Mouse (Mus musculus): Measurements from ENCODE around the gene C1rb. TPM values are rescaled to one million over a fixed set of nuclear protein-coding genes. Genes with fewer than 3 reads are reported as not detected.
"Not testable (repeated sequence)": the region's sequence is repeated elsewhere in the genome, so short reads cannot be mapped to it uniquely, and the experiment has no call there.

Gene C1rb
- 2.7 and 4.7 TPM in 2 replicates for total RNA-seq (2021)
- long read RNA-seq = 0 reads

GRCm38 (mm10) chr6:124570026-124570425, at the start of gene C1rb:
Gene C1rb (plus strand): TSS chr6:124570294.
- peak; percentile 69 for DNase-seq

DNA sequence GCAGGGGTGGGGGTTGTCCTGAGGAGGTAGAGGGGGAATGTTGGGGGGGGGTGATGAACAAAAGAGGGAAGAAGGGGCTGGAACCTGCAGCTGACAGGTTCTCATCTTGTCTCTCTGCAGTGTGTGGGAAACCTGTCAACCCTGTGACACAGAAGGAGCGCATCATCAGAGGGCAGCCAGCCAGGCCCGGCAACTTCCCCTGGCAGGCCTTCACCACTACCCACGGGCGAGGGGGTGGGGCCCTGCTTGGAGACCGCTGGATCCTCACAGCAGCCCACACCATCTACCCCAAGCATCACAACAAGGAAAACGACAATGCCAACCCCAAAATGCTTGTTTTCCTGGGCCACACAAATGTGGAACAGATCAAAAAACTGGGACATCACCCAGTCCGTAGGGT, 48.0 kb upstream of the C1rb start:
- peak; percentile 55 for DNase-seq

GRCm38 (mm10) chr6:124527881-124528280, 42.2 kb upstream of the C1rb start:
- no peak for DNase-seq

DNA sequence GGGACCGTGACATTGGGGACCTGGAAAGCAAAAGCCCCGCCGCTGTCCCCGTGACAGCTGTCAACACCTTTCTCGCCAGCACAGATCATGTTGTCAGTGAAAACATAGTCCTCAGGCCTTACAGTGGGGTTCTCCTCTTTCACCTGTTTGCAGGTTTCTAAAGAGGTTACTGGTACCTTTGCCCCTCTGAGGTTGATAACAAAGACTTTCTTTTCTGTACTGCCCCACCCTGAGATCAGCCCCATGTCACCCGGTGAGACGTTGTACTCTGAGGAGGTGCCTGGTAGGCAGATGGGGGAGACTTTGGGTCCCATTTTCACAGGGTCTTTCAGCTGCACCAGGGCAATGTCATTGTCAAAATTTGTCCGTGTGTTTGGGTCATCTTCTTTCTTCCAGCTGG, 39.0 kb upstream of the C1rb start:
- DNase-seq = no peak

GRCm38 (mm10) chr6:124536125-124536829, 33.8 kb upstream of the C1rb start:
- not testable (repeated sequence) for DNase-seq

GRCm38 (mm10) chr6:124541176-124541575, 28.9 kb upstream of the C1rb start:
- not testable (repeated sequence) for DNase-seq

GRCm38 (mm10) chr6:124542284-124542683, 27.8 kb upstream of the C1rb start, which contains the start of gene C1s1:
Gene C1s1 (minus strand): TSS chr6:124542359.
- peak; percentile 28 for DNase-seq

- DNase-seq = peak; percentile 28
These were observed 25.6 kb upstream of the C1rb start for GRCm38 (mm10) chr6:124544466-124544865.

DNA sequence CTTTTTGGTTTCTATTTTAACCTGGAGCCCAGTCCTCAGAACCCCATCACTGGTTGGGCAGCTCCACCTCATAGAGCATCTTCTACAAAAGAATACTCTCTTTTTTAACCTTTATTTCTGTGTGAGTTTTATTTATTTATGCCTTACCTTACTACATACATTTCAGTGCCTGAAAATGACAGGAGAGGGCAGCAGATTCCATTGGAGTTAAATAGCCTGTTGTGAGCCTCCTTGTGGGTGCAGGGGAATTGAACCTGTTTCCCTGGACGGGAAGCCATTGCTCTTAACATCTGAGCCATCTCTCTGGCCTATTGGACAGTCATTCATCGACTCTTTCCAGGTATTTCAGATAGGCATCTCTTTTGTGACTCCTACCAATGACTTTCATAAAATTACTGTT, 24.7 kb upstream of the C1rb start:
- no peak for DNase-seq

DNA sequence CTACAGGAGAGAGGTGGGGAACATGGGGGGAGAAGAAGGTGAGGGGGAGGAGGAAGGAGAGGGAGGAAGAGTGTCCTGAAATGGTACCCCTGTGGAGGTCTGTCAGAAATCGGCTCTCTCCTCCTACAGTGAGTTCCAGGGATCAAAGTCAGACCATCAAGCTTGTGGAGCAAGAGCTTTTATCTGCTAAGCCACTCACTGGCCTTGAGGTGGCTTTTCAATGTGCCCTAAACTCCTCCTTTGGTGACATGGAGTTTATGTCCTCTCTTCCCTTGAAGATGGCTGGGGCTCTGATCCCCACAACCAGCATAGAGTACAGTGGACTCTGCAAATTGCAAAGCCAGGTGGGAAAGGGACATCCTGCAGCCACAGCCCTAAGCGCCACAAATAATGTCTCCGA, 22.1 kb upstream of the C1rb start:
- DNase-seq = not testable (repeated sequence)

GRCm38 (mm10) chr6:124549023-124549550, 21.0 kb upstream of the C1rb start:
- no peak for DNase-seq

GRCm38 (mm10) chr6:124552766-124553165, 17.3 kb upstream of the C1rb start:
- DNase-seq = no peak

DNA sequence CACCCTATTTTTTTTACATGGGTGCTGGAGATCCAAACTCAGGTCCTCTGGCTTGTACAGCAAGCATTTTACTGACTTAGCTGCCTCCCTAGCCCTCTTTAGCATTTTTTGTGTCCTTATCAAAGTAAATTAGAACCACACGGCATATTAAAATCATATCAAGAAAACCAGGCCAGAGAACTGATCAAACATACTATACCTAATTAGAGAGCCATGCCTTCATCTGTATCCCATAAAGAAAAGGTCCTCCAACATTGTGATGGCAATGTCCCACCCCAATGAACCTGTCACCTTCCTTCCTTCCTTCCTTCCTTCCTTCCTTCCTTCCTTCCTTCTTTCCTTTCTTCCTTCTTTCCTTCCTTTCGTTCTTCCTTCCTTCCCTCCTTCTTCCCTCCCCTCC, 14.1 kb upstream of the C1rb start:
- not testable (repeated sequence) for DNase-seq

GRCm38 (mm10) chr6:124561156-124561555, 8.9 kb upstream of the C1rb start:
- not testable (repeated sequence) for DNase-seq

DNA sequence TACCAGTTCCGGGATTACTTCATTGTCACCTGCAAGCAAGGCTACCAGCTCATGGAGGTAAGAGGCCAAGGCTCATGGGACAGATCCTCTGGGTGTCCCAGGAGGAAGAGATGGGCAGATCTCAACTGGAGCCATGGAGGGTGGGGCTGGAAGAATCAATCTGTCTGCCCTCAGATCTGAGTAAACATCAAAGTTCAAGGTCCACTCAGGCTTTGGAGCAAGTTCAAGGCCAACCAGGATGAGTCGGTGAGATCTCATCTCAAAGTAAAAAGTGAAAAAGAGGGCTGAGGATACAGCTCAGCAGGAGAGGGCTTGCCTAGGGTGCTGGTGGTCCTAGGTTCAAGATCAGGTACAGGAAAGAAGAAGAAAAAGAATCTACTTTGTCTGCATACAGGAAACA, 8.5 kb upstream of the C1rb start:
- not testable (repeated sequence) for DNase-seq

DNA sequence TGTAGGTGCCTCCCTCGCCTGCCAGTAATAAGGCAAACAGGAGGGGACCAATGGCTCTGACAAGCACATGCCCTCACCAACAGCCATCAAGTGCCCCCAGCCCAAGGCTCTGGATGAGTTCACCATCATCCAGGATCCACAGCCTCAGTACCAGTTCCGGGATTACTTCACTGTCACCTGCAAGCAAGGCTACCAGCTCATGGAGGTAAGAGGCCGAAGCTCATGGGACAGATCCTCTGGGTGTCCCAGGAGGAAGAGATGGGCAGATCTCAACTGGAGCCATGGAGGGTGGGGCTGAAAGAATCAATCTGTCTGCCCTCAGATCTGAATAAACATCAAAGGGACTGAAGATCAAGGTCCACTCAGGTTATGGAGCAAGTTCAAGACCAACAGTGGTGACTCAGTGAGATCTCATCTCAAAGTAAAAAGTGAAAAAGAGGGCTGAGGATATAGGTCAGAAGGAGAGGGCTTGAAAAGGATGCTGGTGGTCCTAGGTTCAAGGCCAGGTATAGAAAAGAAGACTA, 5.1 kb downstream of the C1rb start:
- not testable (repeated sequence) for DNase-seq

DNA sequence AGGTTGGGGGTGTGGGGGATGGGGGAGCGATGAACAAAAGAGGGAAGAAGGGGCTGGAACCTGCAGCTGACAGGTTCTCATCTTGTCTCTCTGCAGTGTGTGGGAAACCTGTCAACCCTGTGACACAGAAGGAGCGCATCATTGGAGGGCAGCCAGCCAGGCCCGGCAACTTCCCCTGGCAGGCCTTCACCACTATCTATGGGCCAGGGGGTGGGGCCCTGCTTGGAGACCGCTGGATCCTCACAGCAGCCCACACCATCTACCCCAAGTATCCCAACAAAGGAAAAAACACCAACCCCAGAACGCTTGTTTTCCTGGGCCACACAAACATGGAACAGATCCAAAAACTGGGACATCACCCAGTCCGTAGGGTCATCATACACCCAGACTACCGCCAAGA, 10.1 kb downstream of the C1rb start:
- DNase-seq = peak; percentile 76

DNA sequence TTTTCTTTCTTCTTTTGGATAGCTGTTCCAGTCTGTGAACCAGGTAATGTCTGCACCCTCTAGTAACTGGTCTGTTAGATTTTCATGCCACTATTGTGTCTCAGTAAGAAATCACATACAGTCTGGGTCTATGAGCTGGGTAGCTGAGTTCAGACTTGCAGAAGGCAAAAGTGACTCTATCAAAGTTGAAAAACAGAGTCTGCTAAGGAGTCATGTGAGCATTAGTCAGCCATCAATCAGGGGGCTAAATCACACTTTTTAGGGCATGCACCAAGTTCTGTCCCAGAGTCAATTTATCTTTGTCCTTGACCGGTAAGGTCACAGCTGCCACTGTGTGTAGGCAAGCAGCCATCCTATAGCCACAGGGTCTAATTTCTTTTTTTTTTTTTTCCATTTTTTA, 12.1 kb downstream of the C1rb start:
- DNase-seq = no peak

DNA sequence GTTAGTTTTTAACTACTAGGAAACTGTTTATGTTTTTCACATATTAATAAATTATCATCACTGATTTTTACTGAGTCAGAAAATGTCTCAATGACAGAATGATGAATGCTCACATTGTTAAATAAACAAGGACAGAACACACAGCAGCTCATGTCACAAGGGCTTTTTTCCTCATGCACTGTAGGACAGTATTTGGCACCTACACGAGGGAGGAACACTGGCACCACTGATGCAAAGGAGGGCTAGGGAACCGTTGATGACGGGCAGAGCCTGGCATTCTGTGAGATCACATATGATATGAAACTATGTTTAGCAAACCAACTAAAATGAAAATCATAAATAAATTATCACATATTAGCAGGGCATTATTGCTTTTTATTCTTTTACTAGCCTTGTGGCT, 14.8 kb downstream of the C1rb start:
- no peak for DNase-seq

DNA sequence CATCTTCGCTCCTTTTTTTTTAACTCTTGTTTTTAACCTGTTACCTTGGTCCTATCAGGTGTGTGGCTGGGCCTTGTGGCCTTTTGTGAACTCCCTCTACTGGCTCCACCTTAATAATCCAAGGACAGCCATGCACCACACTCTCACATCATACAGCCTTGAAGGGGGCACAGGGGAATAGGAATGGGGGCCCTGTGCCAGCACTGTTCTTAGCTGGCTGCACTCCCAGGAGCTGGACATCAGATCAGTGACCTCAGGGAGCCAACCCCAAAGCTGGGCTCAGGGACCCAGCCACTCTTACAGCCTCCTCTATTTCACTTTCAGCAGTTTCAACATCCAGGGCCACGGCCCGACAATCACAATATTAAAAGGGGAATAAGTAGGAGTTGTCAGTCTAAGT, 15.7 kb downstream of the C1rb start:
- DNase-seq = peak; percentile 83

GRCm38 (mm10) chr6:124586266-124586665, 16.2 kb downstream of the C1rb start:
- DNase-seq = no peak

DNA sequence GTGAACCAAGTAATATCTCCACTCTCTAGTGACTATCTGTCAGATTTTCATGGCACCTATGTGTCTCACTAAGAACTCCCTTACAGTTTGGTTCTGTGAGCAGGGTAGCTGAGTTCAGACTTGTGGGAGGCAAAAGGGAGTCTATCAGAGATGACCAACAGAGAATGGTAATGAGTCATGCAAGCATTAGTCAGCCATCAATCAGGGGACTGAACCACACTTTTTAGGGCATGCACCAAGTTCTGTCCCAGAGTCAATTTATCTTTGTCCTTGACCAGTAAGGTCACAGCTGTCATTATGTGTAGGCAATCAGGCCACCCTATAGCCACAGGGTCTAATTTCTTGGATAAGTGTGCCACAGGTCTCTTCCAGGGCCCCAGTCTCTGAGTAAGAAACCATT, 18.7 kb downstream of the C1rb start:
- DNase-seq = no peak

GRCm38 (mm10) chr6:124592186-124592700, 22.1 kb downstream of the C1rb start:
- peak; percentile 65 for DNase-seq

DNA sequence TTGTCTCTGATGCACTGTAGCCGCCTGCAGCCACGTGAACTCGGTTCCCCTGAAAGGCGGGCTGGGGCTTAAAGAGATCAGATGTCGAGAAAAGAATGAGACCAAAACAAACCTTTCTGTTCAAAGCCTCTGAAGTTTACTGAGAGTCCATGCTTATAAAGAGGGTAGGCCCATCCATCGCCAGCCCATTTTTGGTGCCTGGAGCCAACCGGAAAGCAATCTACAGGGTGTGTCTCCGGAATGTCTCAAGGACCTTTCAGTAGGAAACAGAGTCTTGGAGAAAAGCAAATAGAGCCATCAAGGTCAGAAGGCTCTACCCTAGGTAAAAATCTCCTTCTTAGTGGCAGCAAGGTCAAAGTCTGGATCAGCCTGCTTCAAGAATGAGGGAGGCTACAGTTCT, 23.0 kb downstream of the C1rb start:
- no peak for DNase-seq

All from adrenal gland, postnatal 25 days (tissue).